Mouse (Mus musculus): ENCODE results near the gene Nipa1. TPM values are rescaled to one million over a fixed set of nuclear protein-coding genes. Genes with fewer than 3 reads are reported as not detected.

Gene Nipa1
- total RNA-seq, 2 experiments from 2014 or later, result 9.3 to 9.5 TPM

DNA sequence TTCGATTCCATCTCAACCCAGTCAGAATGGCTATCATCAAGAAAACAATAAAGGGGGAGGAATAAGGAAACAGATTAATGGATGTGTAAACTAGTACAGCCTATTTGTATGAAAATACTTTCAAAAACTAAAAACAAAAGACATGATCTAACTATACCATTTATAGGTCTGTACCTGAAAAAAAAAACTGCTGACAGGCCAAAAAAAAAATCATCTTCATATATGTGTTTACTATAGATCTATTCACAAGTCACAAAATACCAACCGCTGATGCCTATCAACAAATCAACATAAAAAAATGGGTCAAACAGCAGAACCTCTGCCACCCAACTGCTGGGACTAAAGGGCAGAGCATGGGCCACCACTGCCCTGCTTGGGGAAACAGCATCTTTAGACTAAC lies 63.7 kb downstream of the Nipa1 start:
- DNase-seq (ENCODE audit: low spot score in 2 of 2), result no peak

DNA sequence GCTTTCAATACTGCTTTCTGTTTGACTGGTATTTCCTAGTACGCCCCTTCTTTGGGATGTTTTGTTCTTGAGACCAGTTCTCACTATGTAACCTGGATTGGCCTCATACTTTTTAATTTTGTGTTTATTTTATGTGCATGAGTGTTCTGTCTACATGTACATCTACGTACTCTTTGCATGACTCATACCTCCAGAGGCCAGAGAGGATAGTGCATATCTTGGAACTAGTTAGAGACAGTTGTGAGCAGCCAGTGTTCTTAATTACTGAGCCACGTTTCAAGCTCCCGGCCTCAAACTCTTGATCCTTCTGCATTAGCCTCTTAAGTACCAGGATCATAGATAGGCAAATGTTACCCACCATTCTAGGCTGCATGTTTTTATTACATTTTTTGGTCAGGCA lies 81.4 kb downstream of the Nipa1 start:
- no peak for DNase-seq (ENCODE audit: low spot score in 2 of 2)

DNA sequence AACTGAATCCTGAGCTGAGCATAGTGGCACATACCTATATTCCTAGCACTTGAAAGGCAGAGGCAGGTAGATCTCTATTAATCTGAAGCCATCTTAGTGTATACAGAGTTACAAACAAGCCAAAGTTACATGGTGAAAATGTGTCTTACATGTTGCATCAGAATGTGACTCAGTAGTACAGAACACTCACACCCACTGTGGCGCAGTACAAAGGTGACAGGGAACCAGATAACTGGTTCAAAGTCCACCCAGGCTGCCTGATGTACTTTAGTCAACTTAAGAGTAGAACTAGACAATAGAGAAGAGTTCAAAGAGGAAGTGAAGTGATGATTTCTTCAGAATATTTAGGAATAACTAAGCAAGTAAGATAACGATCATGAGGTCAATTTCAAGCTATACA lies 84.7 kb downstream of the Nipa1 start:
- DNase-seq (ENCODE audit: low spot score in 2 of 2), result no peak

DNA sequence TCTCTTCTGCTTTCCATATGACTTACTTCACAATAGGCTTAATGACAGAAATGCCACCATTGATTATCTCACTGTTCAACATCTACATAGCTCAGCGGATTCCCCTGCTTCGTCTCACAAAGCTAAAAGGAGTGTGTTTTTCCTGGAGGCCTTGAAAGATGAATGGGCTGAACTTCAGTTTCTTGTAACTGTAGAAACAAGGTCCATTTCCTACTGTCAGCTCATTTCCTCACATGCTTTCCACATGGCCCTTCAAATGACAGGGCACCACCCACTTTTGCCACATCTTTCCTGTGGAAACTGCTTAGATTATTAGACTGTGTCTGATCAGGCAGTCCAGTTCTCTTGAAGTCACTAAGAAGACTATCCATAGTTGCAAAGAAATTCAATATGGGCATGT lies 91.1 kb downstream of the Nipa1 start:
- no peak for DNase-seq (ENCODE audit: low spot score in 2 of 2)

Other genes starting within 250 kb of the Nipa1 start
- gene Tubgcp5, start 225.8 kb downstream of the Nipa1 start, total RNA-seq (2021), result 10 to 100 TPM; 35.3 to 40.4 TPM
- 10 to 100 TPM; 89.4 to 98.2 TPM for gene Cyfip1, start 178.2 kb downstream of the Nipa1 start, total RNA-seq (2021)
- 10 to 100 TPM; 52.9 to 54.2 TPM for gene Nipa2, start 57.5 kb downstream of the Nipa1 start, total RNA-seq (2021)
- gene Herc2, start 30.2 kb upstream of the Nipa1 start, total RNA-seq (2021), result 10 to 100 TPM; 45.0 to 49.7 TPM
- gene Oca2, start 219.8 kb upstream of the Nipa1 start, total RNA-seq (2021), result 1 to 10 TPM; 8.8 to 9.6 TPM

Measured in adrenal gland, postnatal 4 days (tissue).